Mouse (Mus musculus) liver, adult 2 months (tissue): ENCODE measurements at regions not wholly inside any gene's neighbourhood (a gene's known extent, or its start where the extent isn't known, plus 50 kb on each side); places are given as distances from the start of the nearest gene placed in this dataset.

Experiments used
- CTCF ChIP-seq: fragments of 200-500 bp; IDR thresholded peaks from 2 replicates; pipeline ENCODE4 v1.5.1; 2011; ENCODE audit warnings: low read depth, low read length, control low read depth
- POLR2A ChIP-seq: fragments of 200-500 bp; IDR thresholded peaks from 2 replicates; pipeline ENCODE4 v1.6.1; 2011; ENCODE audit warnings: low read length, control low read depth; ENCODE audit not compliant: insufficient read depth; ENCODE audit errors: extremely low read depth

DNA sequence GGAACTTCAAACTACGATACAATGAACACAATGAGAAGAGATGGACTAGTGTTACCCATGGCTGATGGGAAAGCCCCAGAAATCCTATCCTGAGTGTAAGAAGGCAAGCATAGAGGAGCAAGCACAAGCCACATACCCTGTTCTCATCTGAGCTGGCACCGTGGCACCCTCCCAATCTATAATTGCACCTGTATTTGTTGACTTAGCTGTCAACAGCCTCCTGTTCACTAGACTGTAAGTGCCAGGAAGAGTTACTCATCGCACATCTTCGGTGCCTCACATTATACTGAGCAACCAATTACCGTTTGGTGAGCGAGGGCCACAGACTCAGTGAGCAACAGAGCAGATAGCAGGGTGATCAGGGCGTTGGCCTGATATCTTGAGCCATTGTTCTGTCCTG lies 239.9 kb downstream of the Drd1 start:
- no peak for TF ChIP-seq CTCF
- TF ChIP-seq POLR2A: no peak
